Mouse (Mus musculus) lung, postnatal 4 days (tissue): ENCODE results near the gene Gm20683.
A peak's percentile ranks its signal among the peaks of the same experiment; 100 is the strongest.
"Not testable (repeated sequence)": the region's sequence is repeated elsewhere in the genome, so short reads cannot be mapped to it uniquely, and the experiment has no call there.

Experiments
- DNase-seq, 2 experiments: peaks; one replicate each; pipeline ENCODE4 v3.0.0; 2021

The Gm20683 gene

GRCm38 (mm10) chr17:25873405-25874147 is 32.0 kb upstream of the Gm20683 start:
- DNase-seq, result no peak

- DNase-seq, result no peak
These were observed 31.1 kb upstream of the Gm20683 start for GRCm38 (mm10) chr17:25872676-25873075.

GRCm38 (mm10) chr17:25871566-25871965 is 30.0 kb upstream of the Gm20683 start:
- not testable (repeated sequence) for DNase-seq

- DNase-seq, result no peak
These were observed 28.4 kb upstream of the Gm20683 start for GRCm38 (mm10) chr17:25869954-25870353.

- DNase-seq, result no peak
These were observed 27.9 kb upstream of the Gm20683 start for GRCm38 (mm10) chr17:25869498-25869897.

GRCm38 (mm10) chr17:25868601-25869191 is 27.1 kb upstream of the Gm20683 start, which contains the start of gene Mcrip2:
Gene Mcrip2, minus strand, starts transcription at chr17:25868764.
- peak; percentile 85 to 88 for DNase-seq

- DNase-seq, result peak; percentile 43 to 64
These were observed 26.5 kb upstream of the Gm20683 start for GRCm38 (mm10) chr17:25867836-25868600.

GRCm38 (mm10) chr17:25867509-25867835 is 25.9 kb upstream of the Gm20683 start:
- DNase-seq, result no peak

GRCm38 (mm10) chr17:25866172-25866571 is 24.6 kb upstream of the Gm20683 start:
- no peak for DNase-seq

- no peak for DNase-seq
These were observed 23.7 kb upstream of the Gm20683 start for GRCm38 (mm10) chr17:25865288-25865687.

GRCm38 (mm10) chr17:25864311-25864710 is 22.7 kb upstream of the Gm20683 start:
- DNase-seq, result no peak

- no peak for DNase-seq
These were observed 22.1 kb upstream of the Gm20683 start for GRCm38 (mm10) chr17:25863681-25864080.

GRCm38 (mm10) chr17:25861704-25862612 is 20.4 kb upstream of the Gm20683 start:
- DNase-seq, result no peak

GRCm38 (mm10) chr17:25860832-25861703 is 19.5 kb upstream of the Gm20683 start, which contains the start of gene Wdr90:
Gene Wdr90, minus strand, starts transcription at chr17:25861501.
- peak; percentile 92 to 95 for DNase-seq

GRCm38 (mm10) chr17:25860229-25860628 is 18.7 kb upstream of the Gm20683 start:
- DNase-seq, result no peak

GRCm38 (mm10) chr17:25844396-25844901 is 2.9 kb upstream of the Gm20683 start, which contains the start of gene Rhot2:
Gene Rhot2, minus strand, starts transcription at chr17:25844851.
- peak; percentile 96 for DNase-seq

GRCm38 (mm10) chr17:25843636-25844395 is 2.3 kb upstream of the Gm20683 start:
- DNase-seq, result no peak

GRCm38 (mm10) chr17:25843122-25843521 is 1.6 kb upstream of the Gm20683 start:
- DNase-seq, result no peak

GRCm38 (mm10) chr17:25842509-25842908 is 946 bp upstream of the Gm20683 start:
- DNase-seq, result no peak

- no peak for DNase-seq
These were observed 1.0 kb downstream of the Gm20683 start for GRCm38 (mm10) chr17:25840519-25840918.
